Mouse (Mus musculus): ENCODE data around the gene Hist1h1a. TPM values are rescaled to one million over a fixed set of nuclear protein-coding genes. Genes with fewer than 3 reads are reported as not detected.

The Hist1h1a gene
- polyA plus RNA-seq, 1 experiment from 2014 or later: 0.67 TPM

DNA sequence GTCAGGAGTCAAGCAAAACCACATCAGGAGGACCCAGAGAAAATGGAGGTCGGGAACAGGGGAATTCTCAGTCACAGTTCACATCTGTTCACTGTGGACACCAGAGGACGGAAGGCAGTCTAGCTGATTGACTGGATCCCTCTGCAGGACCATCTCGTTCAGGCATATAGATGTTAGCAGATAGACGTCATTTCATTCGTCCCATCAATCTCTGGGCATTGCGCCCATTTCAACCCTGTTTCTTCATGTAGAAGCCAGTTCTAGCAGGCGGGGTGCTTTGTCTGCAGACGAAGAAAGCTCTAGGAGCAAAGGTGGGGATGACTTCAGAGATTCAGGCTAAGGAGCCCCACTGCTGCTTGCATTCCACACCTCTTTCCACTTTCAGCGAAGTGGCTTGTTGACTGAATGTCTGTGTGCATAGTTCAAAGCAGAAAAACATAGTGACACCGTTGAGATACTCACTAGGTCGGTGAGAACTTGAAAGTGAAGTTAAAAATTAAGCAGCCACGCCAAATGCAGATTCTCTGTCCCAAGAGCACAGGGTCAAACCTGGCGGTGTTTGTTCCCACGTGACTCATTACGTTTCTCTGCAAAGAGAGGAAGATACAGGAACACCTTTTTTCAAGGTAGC, 43.1 kb downstream of the Hist1h1a start, which contains the start of gene Slc17a2:
Slc17a2 (plus strand) TSS at position 572 of the 631 bp plus-strand sequence.
- Histone ChIP-seq H3K4me1 (ENCODE audit: control insufficient read depth, insufficient read depth, low read length) (no peaks in the 10 kb centered on the region), H3K27me3 (ENCODE audit: control insufficient read depth, insufficient read depth, low read length) (no peaks in the 10 kb centered on the region), H3K4me2 (no peak within 1 kb of the TSS), H3K4me3 (ENCODE audit: low read depth, low read length) (no peak within 1 kb of the TSS), H3K27ac (ENCODE audit: low read depth, low read length) (no peak within 1 kb of the TSS), H3K36me3 (ENCODE audit: control insufficient read depth, insufficient read depth, low read length) (no peaks in the 10 kb centered on the region), H3K9me3 (replicated peaks; ENCODE audit: control insufficient read depth, low read length) (no peaks in the 10 kb centered on the region), H3K9ac (ENCODE audit: low read depth, low read length) (no peak within 1 kb of the TSS)
- no peak for ATAC-seq (replicated peaks; ENCODE audit: insufficient number of reproducible peaks, low FRiP score, low TSS enrichment)
- WGBS (ENCODE audit: insufficient replicate concordance): 78% methylated on average over 15 of the region's 15 CpGs

Small RNA genes within 50 kb of the gene (microRNA-seq; reads per million reads assigned to microRNA genes)
- gene Gm44314 (ENCODE audit: borderline number of aligned reads) (not detected), gene Gm44484 (ENCODE audit: borderline number of aligned reads) (0.34 reads per million)

Other genes with a start within 250 kb of the Hist1h1a start
- gene Hist1h4h, start 232.6 kb upstream of the Hist1h1a start, polyA plus RNA-seq (2014; fragmentation: Nextera tagmentation; extraction: Ambion mirVana): 2.1 and 3.4 TPM in 2 replicates
- 1.4 and 2.3 TPM in 2 replicates for gene Hist1h2af, start 229.8 kb upstream of the Hist1h1a start, polyA plus RNA-seq (2014; fragmentation: Nextera tagmentation; extraction: Ambion mirVana)
- gene Hist1h3g, start 228.2 kb upstream of the Hist1h1a start, polyA plus RNA-seq (2014; fragmentation: Nextera tagmentation; extraction: Ambion mirVana): 2.8 and 3.1 TPM in 2 replicates
- 0.43 and 0.66 TPM in 2 replicates for gene Hist1h2bh, start 220.3 kb upstream of the Hist1h1a start, polyA plus RNA-seq (2014; fragmentation: Nextera tagmentation; extraction: Ambion mirVana)
- 0.19 TPM in 1 of 2 replicates, not detected in the other for gene Hist1h3f, start 219.6 kb upstream of the Hist1h1a start, polyA plus RNA-seq (2014; fragmentation: Nextera tagmentation; extraction: Ambion mirVana)
- not detected in 2 replicates for gene Hist1h4f, start 212.0 kb upstream of the Hist1h1a start, polyA plus RNA-seq (2014; fragmentation: Nextera tagmentation; extraction: Ambion mirVana)
- 0.15 and 0.27 TPM in 2 replicates for gene Hist1h1d, start 210.4 kb upstream of the Hist1h1a start, polyA plus RNA-seq (2014; fragmentation: Nextera tagmentation; extraction: Ambion mirVana)
- gene Hist1h3e, start 201.3 kb upstream of the Hist1h1a start, polyA plus RNA-seq (2014; fragmentation: Nextera tagmentation; extraction: Ambion mirVana): 2.6 and 3.0 TPM in 2 replicates
- gene Hist1h2ae, start 192.4 kb upstream of the Hist1h1a start, polyA plus RNA-seq (2014; fragmentation: Nextera tagmentation; extraction: Ambion mirVana): 27.6 and 34.5 TPM in 2 replicates
- 2.3 and 6.5 TPM in 2 replicates for gene Hist1h2bg, start 192.3 kb upstream of the Hist1h1a start, polyA plus RNA-seq (2014; fragmentation: Nextera tagmentation; extraction: Ambion mirVana)
- gene Hist1h2bf, start 189.5 kb upstream of the Hist1h1a start, polyA plus RNA-seq (2014; fragmentation: Nextera tagmentation; extraction: Ambion mirVana): 1.3 and 2.6 TPM in 2 replicates
- 0.44 and 1.3 TPM in 2 replicates for gene Hist1h2ad, start 189.3 kb upstream of the Hist1h1a start, polyA plus RNA-seq (2014; fragmentation: Nextera tagmentation; extraction: Ambion mirVana)
- gene Hist1h3d, start 187.9 kb upstream of the Hist1h1a start, polyA plus RNA-seq (2014; fragmentation: Nextera tagmentation; extraction: Ambion mirVana): 2.9 and 4.6 TPM in 2 replicates
- gene Hist1h4d, start 182.1 kb upstream of the Hist1h1a start, polyA plus RNA-seq (2014; fragmentation: Nextera tagmentation; extraction: Ambion mirVana): 42.3 and 51.7 TPM in 2 replicates
- 1.5 and 2.4 TPM in 2 replicates for gene Hist1h2be, start 142.5 kb upstream of the Hist1h1a start, polyA plus RNA-seq (2014; fragmentation: Nextera tagmentation; extraction: Ambion mirVana)
- gene Hist1h1e, start 141.1 kb upstream of the Hist1h1a start, polyA plus RNA-seq (2014; fragmentation: Nextera tagmentation; extraction: Ambion mirVana): 8.4 and 11.1 TPM in 2 replicates
- gene Hist1h2ac, start 79.7 kb upstream of the Hist1h1a start, polyA plus RNA-seq (2014; fragmentation: Nextera tagmentation; extraction: Ambion mirVana): 0.52 and 0.62 TPM in 2 replicates
- gene Hist1h2bc, start 79.5 kb upstream of the Hist1h1a start, polyA plus RNA-seq (2014; fragmentation: Nextera tagmentation; extraction: Ambion mirVana): 31.3 and 31.9 TPM in 2 replicates
- gene Hist1h1t, start 67.9 kb upstream of the Hist1h1a start, polyA plus RNA-seq (2014; fragmentation: Nextera tagmentation; extraction: Ambion mirVana): not detected in 2 replicates
- gene Hist1h4c, start 65.2 kb upstream of the Hist1h1a start, polyA plus RNA-seq (2014; fragmentation: Nextera tagmentation; extraction: Ambion mirVana): 0.69 and 2.7 TPM in 2 replicates
- gene Hfe, start 52.8 kb upstream of the Hist1h1a start, polyA plus RNA-seq (2014; fragmentation: Nextera tagmentation; extraction: Ambion mirVana): 8.2 and 9.9 TPM in 2 replicates
- 24.6 TPM in 2 replicates for gene Hist1h1c, start 24.9 kb upstream of the Hist1h1a start, polyA plus RNA-seq (2014; fragmentation: Nextera tagmentation; extraction: Ambion mirVana)
- gene Hist1h3c, start 18.1 kb upstream of the Hist1h1a start, polyA plus RNA-seq (2014; fragmentation: Nextera tagmentation; extraction: Ambion mirVana): 4.1 and 4.5 TPM in 2 replicates
- gene Hist1h2bb, start 16.9 kb upstream of the Hist1h1a start, polyA plus RNA-seq (2014; fragmentation: Nextera tagmentation; extraction: Ambion mirVana): 1.2 and 2.7 TPM in 2 replicates
- gene Hist1h2ab, start 12.5 kb upstream of the Hist1h1a start, polyA plus RNA-seq (2014; fragmentation: Nextera tagmentation; extraction: Ambion mirVana): 16.7 and 18.1 TPM in 2 replicates
- gene Hist1h3b, start 11.4 kb upstream of the Hist1h1a start, polyA plus RNA-seq (2014; fragmentation: Nextera tagmentation; extraction: Ambion mirVana): 2.7 and 3.7 TPM in 2 replicates
- 2.2 and 2.7 TPM in 2 replicates for gene Hist1h4b, start 6.7 kb upstream of the Hist1h1a start, polyA plus RNA-seq (2014; fragmentation: Nextera tagmentation; extraction: Ambion mirVana)
- gene Hist1h4a, start 2.4 kb upstream of the Hist1h1a start, polyA plus RNA-seq (2014; fragmentation: Nextera tagmentation; extraction: Ambion mirVana): 1.0 TPM in 1 of 2 replicates, not detected in the other
- gene Hist1h3a, start 1.3 kb upstream of the Hist1h1a start, polyA plus RNA-seq (2014; fragmentation: Nextera tagmentation; extraction: Ambion mirVana): 2.5 and 4.0 TPM in 2 replicates
- 0.24 TPM in 1 of 2 replicates, not detected in the other for gene Trim38, start 6.2 kb downstream of the Hist1h1a start, polyA plus RNA-seq (2014; fragmentation: Nextera tagmentation; extraction: Ambion mirVana)
- gene Slc17a2, start 43.3 kb downstream of the Hist1h1a start, polyA plus RNA-seq (2014; fragmentation: Nextera tagmentation; extraction: Ambion mirVana): not detected in 2 replicates
- gene Slc17a3, start 75.8 kb downstream of the Hist1h1a start, polyA plus RNA-seq (2014; fragmentation: Nextera tagmentation; extraction: Ambion mirVana): not detected in 2 replicates
- not detected in 2 replicates for gene Slc17a1, start 104.1 kb downstream of the Hist1h1a start, polyA plus RNA-seq (2014; fragmentation: Nextera tagmentation; extraction: Ambion mirVana)
- not detected in 2 replicates for gene Slc17a4, start 151.3 kb downstream of the Hist1h1a start, polyA plus RNA-seq (2014; fragmentation: Nextera tagmentation; extraction: Ambion mirVana)
- not detected in 2 replicates for gene Hist1h2ba, start 170.5 kb downstream of the Hist1h1a start, polyA plus RNA-seq (2014; fragmentation: Nextera tagmentation; extraction: Ambion mirVana)
- gene Hist1h2aa, start 170.8 kb downstream of the Hist1h1a start, polyA plus RNA-seq (2014; fragmentation: Nextera tagmentation; extraction: Ambion mirVana): not detected in 2 replicates
- gene Scgn, start 227.5 kb downstream of the Hist1h1a start, polyA plus RNA-seq (2014; fragmentation: Nextera tagmentation; extraction: Ambion mirVana): not detected in 2 replicates